Mouse (Mus musculus) heart, postnatal 36 days (tissue): ENCODE measurements around the gene Aebp2. TPM values are rescaled to one million over a fixed set of nuclear protein-coding genes. Genes with fewer than 3 reads are reported as not detected.
"Not testable (repeated sequence)": the region's sequence is repeated elsewhere in the genome, so short reads cannot be mapped to it uniquely, and the experiment has no call there.

ENCODE experiments used
- DNase-seq, 2 experiments: peaks; one replicate each; pipeline ENCODE4 v3.0.0; 2021 to 2022
- intact Hi-C: fragments of 180-260 bp; cut with DNase I; formaldehyde crosslinking; loops from one replicate; pipeline ENCODE4 v1.15.1; 2025
- total RNA-seq, 2 experiments: library from RNA; stranded (reverse); gene quantifications; 2 replicates each; pipeline ENCODE4 v1.2.3; 2021

Aebp2 gene
- total RNA-seq, 2 experiments from 2014 or later = 37.5 to 39.2 TPM

DNA sequence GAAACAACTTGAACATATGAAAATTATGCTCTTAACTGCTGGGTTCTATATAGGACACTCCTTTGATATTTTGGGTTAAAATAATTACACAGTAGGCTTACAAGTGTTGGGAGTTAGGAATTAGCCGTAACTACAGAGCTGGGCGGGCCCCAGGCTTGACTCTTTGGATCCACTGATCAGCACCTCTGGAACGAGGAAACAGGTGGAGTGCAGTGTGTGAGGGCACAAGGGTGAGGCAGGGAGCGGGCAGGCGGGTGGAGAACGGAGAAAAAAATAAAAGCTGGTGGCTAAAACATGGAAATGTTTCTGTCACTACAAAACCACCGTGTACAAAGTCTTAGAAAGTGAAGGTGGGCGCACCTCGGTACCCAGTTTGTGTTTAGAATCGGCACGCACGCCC lies 20.2 kb downstream of the Aebp2 start:
- intact Hi-C loops = no loop called here
- no peak for DNase-seq

DNA sequence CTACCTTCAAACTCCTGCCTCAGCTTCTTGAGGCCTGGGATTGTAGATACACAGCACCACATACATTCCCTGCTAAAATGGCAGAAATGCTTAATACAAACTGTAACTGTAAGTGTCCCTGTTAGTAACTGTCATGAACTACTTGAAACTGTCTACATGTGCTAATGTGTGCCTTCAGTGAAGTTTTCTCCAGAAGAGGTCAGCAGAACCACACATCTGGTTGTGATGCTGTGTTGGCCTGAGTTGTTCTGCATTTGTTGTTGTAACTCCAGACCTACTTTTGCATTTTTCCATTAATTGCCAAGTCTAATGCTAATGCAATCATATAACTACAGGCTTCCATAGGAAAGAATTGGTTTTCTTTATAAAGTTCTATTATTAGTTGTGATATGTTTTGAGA lies 23.5 kb downstream of the Aebp2 start:
- intact Hi-C loops = loop anchor here (2.0 kb wide), 1 partner anchor 67 kb away; no protein-coding TSS in a partner anchor

DNA sequence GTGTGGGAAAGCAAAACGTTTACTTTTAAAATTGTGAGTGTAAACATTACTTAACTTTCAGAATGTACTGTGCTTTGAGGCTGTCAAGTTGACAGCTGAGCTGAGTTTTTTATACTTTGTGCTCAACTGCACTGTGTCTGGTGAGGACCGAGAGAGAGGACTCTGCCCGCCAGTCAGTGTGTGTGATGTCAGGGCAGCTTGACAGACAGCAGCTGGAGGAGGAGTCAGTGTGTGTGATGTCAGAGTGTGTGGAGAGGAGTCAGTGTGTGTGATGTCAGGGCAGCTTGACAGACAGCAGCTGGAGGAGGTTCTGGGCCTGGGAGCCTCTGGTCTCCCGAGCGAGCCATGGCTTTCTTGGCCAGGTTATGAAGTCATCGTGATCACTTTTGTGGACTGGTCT lies 24.4 kb downstream of the Aebp2 start:
- DNase-seq = no peak
- intact Hi-C loops = no loop called here

More for the DNA sequence above, 23.5 kb downstream of the Aebp2 start:
- DNase-seq = no peak

DNA sequence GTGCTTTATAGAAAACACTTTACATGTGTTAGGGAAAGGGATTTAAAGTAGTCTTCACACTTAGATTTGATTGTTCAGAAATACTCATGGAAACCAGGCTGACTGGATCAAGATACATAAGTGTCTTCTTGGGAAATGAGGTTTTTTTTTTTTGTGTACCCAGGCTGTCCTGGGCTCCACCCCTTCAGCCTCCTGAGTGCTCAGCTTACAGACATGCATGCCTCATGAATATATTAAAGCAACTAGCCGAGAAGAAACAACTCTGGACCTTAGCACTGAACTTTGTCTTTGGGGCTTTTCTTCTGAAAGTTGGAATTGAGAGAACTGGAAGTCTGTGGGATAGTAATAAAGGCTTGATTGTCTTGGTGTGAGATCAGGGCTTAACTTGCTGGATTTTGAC lies 27.3 kb downstream of the Aebp2 start:
- no peak for DNase-seq
- intact Hi-C loops = no loop called here

DNA sequence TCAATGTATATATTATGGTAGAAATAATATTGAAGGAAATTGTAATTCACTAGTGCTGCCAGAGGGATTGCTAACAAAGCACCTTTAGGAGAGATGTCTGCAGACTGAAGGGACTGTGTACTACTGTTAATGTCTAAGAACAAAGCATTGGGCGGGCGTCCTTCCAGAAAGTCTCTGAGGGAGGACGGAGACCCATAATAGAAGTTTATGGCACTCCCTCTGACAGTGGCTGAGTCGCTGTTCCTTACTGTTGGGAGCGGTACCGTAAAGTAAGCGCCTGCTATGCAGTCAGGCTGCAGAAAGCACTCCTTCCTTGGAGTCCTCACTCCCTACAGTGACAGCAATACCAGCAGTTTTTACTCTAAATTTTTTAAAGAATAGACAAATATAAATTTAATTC lies 29.5 kb downstream of the Aebp2 start:
- DNase-seq = no peak
- intact Hi-C loops = no loop called here

DNA sequence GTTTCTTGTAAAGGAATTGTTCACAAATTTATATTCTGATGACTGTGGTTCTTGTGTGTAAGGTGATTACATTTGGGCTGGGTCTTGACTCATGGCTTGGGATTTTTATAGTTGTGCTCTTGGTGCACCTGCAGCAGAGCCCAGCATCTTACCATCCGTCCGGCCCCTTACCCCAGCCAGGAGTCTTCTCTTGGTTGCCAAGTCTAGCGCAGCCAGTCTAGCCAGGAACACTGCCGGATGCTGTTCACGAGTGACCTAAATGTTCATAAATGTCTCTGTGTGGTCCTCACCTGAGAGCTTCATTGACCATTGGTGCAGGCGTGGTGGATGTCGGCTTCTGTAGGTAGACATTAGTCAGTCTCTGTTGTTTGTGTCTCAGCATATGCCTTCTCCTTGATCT lies 33.0 kb downstream of the Aebp2 start:
- no peak for DNase-seq
- intact Hi-C loops = no loop called here

DNA sequence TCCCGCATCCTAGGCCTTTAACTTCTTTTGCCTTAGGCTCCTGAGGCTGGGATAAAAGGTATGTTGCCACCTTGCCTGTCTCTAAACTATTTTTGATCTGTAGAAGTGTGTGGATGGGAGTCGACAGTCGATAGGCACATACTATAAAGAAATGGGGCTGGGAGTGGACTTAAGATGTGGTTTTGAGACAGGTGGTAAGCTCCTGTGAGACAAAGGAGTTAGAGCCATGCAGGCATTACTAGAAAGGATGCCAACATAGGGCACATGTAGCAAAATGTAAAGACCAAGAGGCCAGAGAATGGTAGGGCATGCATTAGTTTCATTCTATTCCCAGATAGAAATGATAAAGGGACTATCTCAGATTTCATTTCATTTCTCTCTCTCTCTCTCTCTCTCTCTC lies 34.5 kb downstream of the Aebp2 start:
- intact Hi-C loops = no loop called here
- DNase-seq = no peak

DNA sequence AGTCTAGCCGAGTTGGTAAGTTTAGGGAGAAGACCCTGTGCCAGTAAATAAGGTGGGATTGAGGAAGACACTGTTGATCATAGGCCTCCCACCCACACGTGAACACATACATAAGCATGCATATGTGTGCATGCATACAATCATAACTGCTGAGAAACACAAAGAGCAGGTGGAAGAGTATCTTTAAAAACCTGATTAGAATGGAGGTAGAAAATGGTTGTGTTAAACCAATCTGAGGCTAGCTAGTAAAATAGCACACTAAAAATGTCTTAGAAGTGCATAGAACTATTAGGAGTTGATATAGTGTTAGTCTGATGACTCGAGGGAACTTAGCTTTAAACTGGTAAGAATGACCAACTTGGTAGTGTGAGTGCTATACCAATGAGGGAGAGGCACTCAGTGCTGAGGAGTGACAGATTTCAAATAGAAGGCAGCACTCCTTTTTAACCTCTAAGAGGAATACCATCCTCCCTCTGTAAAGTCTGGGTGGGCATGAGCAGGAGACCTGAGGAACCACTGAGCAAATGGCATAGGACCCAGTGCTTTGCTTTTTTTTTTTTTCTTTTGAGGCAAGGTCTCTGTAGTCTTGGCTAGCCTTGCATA lies 35.6 kb downstream of the Aebp2 start:
- intact Hi-C loops = no loop called here
- DNase-seq = no peak

DNA sequence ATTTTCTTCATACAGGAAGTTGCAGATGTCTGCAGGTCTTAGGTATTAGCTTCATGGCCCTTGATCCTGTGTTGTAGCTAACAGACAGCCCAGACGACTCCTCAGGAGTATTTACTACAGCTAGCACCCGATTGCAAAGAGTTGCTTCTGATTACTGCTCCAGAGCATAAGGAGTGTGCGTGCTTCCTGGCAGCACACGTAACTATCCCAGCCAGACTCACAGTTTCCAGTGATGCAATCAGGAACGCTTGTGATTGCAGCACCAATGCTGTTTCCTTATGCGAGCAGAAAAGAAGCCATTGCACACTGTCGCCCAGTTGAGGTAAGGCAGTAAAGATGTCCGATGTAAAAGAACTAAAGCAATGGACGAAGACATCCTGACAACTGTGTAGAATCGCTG lies 38.6 kb downstream of the Aebp2 start:
- intact Hi-C loops = no loop called here

DNA sequence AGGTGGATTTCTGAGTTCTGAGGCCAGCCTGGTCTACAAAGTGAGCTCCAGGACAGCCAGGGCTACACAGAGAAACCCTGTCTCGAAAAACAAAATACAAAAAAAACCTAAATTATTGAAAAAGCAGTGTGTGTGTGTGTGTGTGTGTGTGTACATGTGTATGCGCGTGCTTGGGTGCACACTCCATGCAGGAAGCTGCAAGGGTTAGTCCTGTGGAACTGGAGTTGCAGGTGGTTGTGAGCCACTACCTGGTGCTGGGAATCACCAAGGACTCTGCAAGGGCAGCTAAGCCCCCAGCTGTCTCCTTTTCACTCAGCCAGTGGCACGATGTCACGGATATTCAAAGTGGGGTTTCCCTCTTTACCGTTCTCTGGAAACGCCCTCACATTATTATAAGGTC lies 39.3 kb downstream of the Aebp2 start:
- intact Hi-C loops = no loop called here
- no peak for DNase-seq

More for the DNA sequence above, 38.6 kb downstream of the Aebp2 start:
- no peak for DNase-seq

DNA sequence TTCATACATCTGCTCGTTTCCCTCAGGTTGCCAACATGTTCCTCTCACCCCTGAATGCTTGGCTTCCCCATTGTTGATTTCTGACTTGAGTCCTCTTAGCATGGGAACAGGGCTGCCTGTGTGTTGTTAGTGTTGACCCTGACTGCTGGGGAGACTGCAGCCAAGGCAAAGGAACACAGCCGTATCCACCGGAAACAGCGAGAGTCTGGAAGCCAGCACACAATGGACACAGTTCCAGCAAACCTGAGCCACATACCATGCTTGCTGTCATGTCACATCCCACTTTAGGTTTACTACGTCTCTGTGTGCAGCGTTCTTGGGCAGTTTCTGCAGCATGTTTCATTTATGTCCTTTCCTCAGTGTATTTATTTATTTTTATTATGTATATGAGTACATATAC lies 39.8 kb downstream of the Aebp2 start:
- no peak for DNase-seq
- intact Hi-C loops = no loop called here

DNA sequence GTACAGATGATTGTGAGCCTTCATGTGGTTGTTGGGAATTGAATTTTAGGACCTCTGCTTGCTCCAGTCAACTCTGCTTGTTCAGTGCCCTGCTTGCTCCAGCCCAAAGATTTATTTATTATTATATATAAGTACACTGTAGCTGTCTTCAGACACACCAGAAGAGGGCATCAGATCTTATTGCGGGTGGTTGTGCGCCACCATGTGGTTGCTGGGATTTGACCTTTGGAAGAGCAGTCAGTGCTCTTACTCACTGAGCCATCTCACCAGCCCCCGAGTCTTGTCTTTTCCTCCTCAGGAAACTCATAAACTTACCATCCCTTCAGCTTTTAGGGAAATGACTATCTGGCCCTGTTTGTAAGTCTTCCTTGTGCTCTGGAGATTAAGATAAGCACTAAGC lies 40.2 kb downstream of the Aebp2 start:
- intact Hi-C loops, DNase-seq: not testable (repeated sequence)

DNA sequence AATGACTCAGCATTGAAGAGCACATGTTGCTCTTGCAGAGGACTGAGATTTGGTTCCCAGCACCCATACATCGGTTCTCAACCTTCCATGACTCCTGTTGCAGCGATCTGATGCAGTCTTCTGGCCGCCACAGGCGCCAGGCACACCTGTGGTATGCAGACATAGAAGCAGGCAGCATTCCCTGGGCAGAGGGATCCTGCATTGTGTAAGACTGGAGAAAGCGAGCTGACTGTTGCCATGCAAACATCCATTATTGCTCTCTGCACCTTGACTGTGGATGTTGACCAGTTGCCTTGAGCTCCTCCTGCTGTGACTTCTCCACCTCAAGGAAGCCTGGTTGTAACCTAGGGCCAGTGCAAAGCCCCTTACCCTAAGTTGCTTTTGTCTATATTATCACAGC lies 42.1 kb downstream of the Aebp2 start:
- intact Hi-C loops = no loop called here
- DNase-seq = no peak

DNA sequence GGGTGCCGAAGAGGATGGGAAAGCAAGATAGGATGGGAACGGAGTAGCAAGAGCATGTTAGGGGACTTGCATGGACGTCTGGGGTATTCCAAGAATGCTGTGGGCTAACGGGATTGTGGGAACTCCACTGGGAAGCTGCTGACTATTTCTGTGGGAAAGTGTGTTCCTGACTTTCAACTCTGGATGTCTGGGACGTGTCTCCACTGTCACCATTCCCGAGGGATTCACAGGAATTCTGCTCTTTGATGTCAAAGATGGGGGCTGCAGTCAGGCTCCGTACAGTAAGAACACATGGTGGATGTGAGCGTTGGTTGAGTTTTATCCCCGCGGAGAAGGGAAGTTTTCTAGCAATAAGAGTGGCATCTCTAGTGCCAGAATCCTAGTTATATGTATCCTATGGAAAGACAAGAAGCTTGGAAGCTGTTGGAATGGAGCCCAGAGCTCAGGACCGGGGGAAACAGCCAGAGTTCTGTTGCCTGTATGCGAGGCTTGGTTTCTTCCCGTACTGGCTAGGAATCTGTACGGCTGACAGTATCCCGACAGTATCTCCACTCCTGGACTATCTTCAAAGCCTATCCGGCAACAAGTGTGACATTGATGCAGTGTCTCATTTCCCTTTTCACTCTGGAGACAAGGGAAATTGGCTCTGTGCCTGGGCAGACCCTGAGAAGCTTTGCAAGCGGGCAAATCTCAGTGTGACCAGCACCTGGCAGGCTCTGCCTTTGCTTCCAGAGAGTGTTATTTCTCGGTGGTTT lies 44.2 kb downstream of the Aebp2 start:
- DNase-seq = no peak

DNA sequence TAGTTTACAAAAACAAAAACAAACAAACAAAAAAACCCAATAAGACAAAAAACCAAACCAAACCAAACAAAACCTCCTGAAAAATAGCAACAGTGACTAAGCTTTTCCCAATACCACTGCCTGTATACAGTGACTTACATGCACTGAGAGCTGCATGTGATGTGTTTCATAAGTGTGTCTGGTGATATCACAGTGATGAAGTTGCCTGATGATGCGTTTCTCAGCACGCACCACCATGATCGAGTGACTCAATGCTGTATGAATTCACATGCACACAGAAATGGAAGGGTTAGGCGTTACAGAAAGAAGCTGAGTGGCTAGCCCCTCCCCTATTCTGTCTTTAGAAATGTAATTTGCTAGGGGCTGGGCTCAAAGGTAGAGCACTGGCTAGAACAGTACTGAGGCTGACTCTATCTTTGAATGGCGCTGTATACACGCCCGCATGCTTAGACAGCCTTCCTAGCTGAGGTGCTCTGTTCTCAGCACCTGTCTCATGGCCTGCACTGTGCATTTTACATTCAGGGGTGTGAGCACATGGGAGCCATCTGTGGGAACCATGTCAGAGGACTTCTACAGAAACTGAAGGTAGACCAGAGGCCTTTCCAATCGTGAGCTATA lies 44.9 kb downstream of the Aebp2 start:
- no peak for DNase-seq
- intact Hi-C loops = no loop called here

More for the DNA sequence above, 44.2 kb downstream of the Aebp2 start:
- intact Hi-C loops = no loop called here

DNA sequence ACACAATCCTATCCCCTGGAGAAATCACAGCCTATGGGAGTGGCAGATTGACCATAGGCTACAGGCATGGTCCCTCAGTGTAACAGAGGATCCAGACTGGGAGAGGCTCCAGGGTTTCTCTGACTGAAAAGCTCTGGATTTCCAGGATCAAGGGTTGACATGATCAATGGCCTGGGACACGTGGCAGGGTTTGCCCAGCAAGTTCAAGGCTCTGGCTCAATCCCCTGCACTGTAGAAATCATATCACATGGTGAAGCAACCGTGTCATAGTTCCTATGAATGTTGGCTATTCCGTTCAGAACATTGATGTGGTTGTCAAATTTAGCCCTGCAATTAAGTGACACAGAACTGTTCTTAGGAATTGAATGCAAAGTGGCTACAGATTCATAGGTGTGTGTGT lies 52.0 kb downstream of the Aebp2 start:
- intact Hi-C loops = no loop called here
- no peak for DNase-seq

DNA sequence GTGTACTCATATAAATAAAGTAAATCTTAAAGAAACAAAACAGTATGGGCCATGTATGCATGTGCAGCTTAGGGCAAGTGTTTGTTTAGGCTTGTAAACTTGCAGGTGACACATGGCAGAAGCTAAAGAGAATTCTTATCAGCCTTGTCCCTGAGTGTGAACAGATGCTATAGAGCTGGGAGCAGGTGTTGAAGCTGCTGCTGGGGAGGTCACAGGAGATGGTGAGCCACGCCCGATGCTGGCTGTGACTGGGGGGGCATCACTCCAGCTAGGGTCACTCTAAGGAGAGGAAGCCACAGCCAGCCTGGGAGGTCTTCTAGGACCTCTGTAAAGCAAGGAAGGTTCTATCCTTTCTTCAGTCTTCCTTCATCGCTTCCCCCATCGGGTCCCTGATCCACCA lies 53.6 kb downstream of the Aebp2 start:
- intact Hi-C loops = no loop called here
- no peak for DNase-seq

DNA sequence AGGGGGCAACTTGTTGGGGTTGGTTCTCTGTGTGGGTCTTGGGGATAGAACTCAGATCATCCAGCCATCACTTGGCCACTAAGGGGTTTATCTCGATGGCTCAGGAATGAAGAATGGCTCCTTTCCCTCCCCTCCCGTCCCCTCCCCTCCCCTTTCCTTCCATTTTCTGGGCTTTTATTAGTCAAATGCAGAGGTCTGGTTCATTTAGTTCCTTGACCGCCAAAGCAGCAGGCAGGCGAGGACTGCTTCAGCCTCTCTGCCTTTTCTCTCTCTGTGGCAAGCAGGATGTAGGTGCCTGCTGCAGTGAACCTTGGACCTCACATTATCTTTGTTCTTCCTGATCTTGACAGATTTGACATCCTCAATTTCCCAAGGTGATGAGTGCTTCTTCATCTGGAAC lies 54.6 kb downstream of the Aebp2 start:
- intact Hi-C loops = no loop called here
- no peak for DNase-seq

DNA sequence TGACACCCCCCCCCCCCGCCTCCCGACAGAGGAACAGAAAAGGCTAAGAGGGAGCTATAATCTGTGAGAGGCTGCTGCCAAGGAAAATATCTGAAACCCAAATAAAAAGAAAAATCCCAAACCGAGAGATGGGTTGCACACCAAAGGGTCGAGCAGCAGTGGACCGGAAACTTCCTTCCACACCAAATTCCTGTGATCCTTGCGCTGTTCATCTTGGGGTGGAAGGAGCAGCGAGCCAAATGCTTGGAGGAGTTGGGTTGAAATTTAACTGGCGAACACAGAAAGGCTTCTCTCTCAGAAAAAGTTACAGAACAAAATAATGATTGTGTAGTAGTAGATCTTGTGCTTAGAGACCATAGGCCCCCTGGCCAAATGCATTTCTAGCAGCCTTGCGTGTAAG lies 55.5 kb downstream of the Aebp2 start:
- intact Hi-C loops = no loop called here
- no peak for DNase-seq

DNA sequence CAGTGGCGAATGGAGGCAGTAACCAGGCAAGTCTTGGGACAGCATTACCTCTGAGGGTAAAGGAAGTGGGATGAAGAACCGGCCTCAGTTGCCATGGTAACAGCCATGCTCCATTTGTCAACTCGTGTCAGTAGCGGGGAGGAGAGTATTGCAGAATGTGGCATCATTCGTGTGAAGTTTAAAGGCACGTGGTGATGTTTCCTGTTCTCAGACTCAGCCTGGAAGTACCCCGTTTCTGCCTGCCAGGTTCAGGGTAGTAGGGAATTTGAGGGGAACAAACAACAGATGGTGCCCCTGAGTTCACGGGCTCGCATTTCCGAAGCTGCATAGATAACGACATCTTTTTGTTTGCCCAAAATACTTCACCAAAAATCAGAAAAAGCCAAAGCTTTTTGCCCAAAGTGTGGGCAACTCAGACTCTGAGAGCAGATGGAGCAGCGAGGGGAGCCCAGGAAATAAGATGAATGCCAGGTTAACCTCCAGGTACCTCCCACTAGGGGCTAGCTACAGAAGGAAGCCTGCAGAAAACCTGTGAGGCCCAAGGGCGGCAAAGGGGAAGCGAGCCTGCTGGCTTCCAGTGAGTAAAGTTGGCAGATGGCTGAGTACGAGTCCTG lies 56.3 kb downstream of the Aebp2 start:
- no peak for DNase-seq
- intact Hi-C loops = no loop called here

DNA sequence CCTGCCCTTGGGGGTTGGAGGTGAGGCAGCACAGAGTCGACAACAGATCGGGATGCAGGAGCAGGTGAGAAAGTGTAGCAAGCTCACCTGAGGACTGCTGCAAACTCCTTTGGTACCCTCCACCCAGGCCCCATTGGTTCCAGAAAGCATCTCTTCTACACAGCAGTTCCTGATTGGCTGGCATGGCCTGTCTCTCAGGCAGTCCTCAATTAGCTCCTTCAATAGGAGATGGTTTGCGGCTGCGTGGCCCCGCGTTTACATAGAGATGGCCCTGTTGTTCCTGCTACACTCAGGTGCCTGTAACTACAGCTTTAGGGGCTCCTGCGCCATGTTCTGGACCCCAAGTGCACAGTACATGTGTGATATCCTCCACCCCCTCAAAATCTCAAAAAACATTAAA lies 58.2 kb downstream of the Aebp2 start:
- intact Hi-C loops = no loop called here
- no peak for DNase-seq

DNA sequence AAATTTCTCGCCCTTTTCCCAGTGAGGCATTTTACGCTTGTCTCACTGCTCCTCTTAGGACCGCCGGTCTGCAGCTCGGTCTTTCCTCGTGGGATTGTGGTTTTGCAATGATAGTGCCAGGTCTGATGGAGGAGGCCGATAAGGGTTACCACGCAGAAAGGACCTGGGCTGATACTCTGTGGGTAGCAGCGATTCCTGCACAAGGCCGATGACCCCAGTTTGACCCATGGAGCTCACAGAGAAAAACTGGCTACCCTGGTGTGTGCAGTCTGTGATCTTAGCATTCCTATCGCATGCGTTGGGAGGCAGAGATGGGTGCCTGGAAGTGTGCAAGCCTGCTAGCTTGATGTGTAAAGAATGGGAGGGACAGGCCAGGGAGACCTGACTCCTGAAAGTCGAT lies 60.4 kb downstream of the Aebp2 start:
- intact Hi-C loops = no loop called here
- DNase-seq = no peak
